Mouse (Mus musculus) E14TG2a.4 (cell line): ENCODE results near the gene Ung.

Source experiments
- H3K27me3 ChIP-seq: 2 replicates; pipeline ENCODE4 v1.6.1; 2014; ENCODE audit warnings: low read length, control low read depth; ENCODE audit not compliant: insufficient read depth
- H3K36me3 ChIP-seq: 2 replicates; pipeline ENCODE4 v1.6.1; 2014; ENCODE audit warnings: low read length, control low read depth; ENCODE audit not compliant: insufficient read depth
- H3K4me1 ChIP-seq: replicated peaks from 2 replicates; pipeline ENCODE4 v1.6.1; 2014; ENCODE audit warnings: low read depth, low read length, control low read depth
- H3K4me3 ChIP-seq: replicated peaks from 2 replicates; pipeline ENCODE4 v1.5.1; 2014; ENCODE audit warnings: mild to moderate bottlenecking, low read length
- H3K9me3 ChIP-seq: 2 replicates; pipeline ENCODE4 v1.6.1; 2014; ENCODE audit warnings: low read length, control low read depth
- CTCF ChIP-seq: conservative IDR thresholded peaks from 2 replicates; pipeline ENCODE4 v1.5.1; 2014; ENCODE audit warnings: low read length
- NANOG ChIP-seq: IDR thresholded peaks from 2 replicates; pipeline ENCODE4 v1.6.1; 2014; ENCODE audit warnings: borderline replicate concordance, low read length, mixed read lengths
- POU5F1 ChIP-seq: IDR thresholded peaks from 2 replicates; pipeline ENCODE4 v1.6.1; 2014; ENCODE audit warnings: low read length, borderline replicate concordance

The Ung gene

GRCm38 (mm10) chr5:114130211-114130605, at the start of gene Ung:
Gene Ung, plus strand, starts transcription at chr5:114130386.
- no peaks in the 10 kb centered on the region for H3K9me3 ChIP-seq
- H3K4me1 ChIP-seq: peaks cover 78% of the 10 kb centered on the region
- TF ChIP-seq POU5F1: no peak
- no peak for TF ChIP-seq CTCF
- no peak for TF ChIP-seq NANOG
- H3K4me3 ChIP-seq: peak within 1 kb of the TSS; percentile 100
- no peaks in the 10 kb centered on the region for H3K27me3 ChIP-seq
- peaks cover 45% of the 10 kb centered on the region for H3K36me3 ChIP-seq

- no peak overlapping the region for H3K4me3 ChIP-seq
- no peak for TF ChIP-seq NANOG
- TF ChIP-seq POU5F1: no peak
- TF ChIP-seq CTCF: no peak
- no peaks in the 10 kb centered on the region for H3K9me3 ChIP-seq
- peaks cover 12% of the 10 kb centered on the region; the same call in 1 of the 2 replicates for H3K36me3 ChIP-seq
- H3K4me1 ChIP-seq: peaks cover 9% of the 10 kb centered on the region
- H3K27me3 ChIP-seq: no peaks in the 10 kb centered on the region
Observed at GRCm38 (mm10) chr5:114085501-114085900, 44.7 kb upstream of the Ung start.

GRCm38 (mm10) chr5:114087875-114088480, 42.2 kb upstream of the Ung start:
- no peaks in the 10 kb centered on the region for H3K9me3 ChIP-seq
- peaks cover 11% of the 10 kb centered on the region; the same call in 1 of the 2 replicates for H3K27me3 ChIP-seq
- H3K36me3 ChIP-seq: peaks cover 12% of the 10 kb centered on the region; the same call in 1 of the 2 replicates
- TF ChIP-seq CTCF: no peak
- TF ChIP-seq NANOG: no peak
- no peak for TF ChIP-seq POU5F1
- peaks cover 23% of the 10 kb centered on the region for H3K4me1 ChIP-seq
- no peak overlapping the region for H3K4me3 ChIP-seq

- peaks cover 21% of the 10 kb centered on the region for H3K4me1 ChIP-seq
- TF ChIP-seq NANOG: no peak
- no peaks in the 10 kb centered on the region; the same call in 1 of the 2 replicates for H3K9me3 ChIP-seq
- peaks cover 12% of the 10 kb centered on the region; the same call in 1 of the 2 replicates for H3K36me3 ChIP-seq
- peak overlapping the region; percentile 81 for H3K4me3 ChIP-seq
- H3K27me3 ChIP-seq: peaks cover 31% of the 10 kb centered on the region
Observed at GRCm38 (mm10) chr5:114090421-114091013, 39.7 kb upstream of the Ung start.

- peak within 1 kb of the TSS; percentile 81 for H3K4me3 ChIP-seq
- peaks cover 20% of the 10 kb centered on the region for H3K4me1 ChIP-seq
- no peaks in the 10 kb centered on the region; the same call in 1 of the 2 replicates for H3K9me3 ChIP-seq
- peaks cover 37% of the 10 kb centered on the region for H3K27me3 ChIP-seq
- peaks cover 12% of the 10 kb centered on the region; the same call in 1 of the 2 replicates for H3K36me3 ChIP-seq
- TF ChIP-seq CTCF (no peak), NANOG (no peak)
Observed at GRCm38 (mm10) chr5:114091057-114091807, 39.0 kb upstream of the Ung start, which contains the start of gene Svop. Gene Svop, minus strand, starts transcription at chr5:114091570.

- peaks cover 28% of the 10 kb centered on the region for H3K27me3 ChIP-seq
- no peaks in the 10 kb centered on the region for H3K9me3 ChIP-seq
- peaks cover 26% of the 10 kb centered on the region for H3K4me1 ChIP-seq
- H3K4me3 ChIP-seq: peak overlapping the region; percentile 90
- H3K36me3 ChIP-seq: peaks cover 17% of the 10 kb centered on the region
- TF ChIP-seq CTCF: no peak
Observed at GRCm38 (mm10) chr5:114099709-114100389, 30.3 kb upstream of the Ung start.

GRCm38 (mm10) chr5:114100390-114101099, 29.6 kb upstream of the Ung start:
- Histone ChIP-seq H3K36me3 (peaks cover 21% of the 10 kb centered on the region), H3K27me3 (peaks cover 23% of the 10 kb centered on the region), H3K4me1 (peaks cover 26% of the 10 kb centered on the region), H3K9me3 (no peaks in the 10 kb centered on the region), H3K4me3 (peak overlapping the region; percentile 90)
- no peak for TF ChIP-seq NANOG
- TF ChIP-seq POU5F1: no peak
- no peak for TF ChIP-seq CTCF

DNA sequence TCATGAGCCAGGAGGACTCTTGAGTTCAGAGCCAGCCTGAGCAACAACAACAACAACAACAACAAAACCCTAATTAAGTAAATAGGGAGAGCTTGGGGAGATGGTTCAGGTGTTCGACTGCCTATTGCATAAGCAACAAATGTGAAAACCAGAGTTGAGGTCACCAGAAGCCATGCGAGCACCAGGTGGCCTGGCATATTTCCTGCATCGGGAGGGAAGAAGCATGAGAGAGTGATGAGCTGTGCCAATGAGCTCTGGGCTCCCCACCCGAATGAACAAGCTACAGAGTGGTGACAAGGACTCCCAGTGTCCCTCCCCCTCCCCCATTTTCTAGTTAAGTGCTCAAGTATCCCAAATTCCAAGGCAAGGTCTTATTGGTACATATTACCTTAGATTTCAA, 28.3 kb upstream of the Ung start:
- Histone ChIP-seq H3K36me3 (peaks cover 35% of the 10 kb centered on the region), H3K4me1 (peaks cover 26% of the 10 kb centered on the region), H3K27me3 (peaks cover 11% of the 10 kb centered on the region), H3K4me3 (no peak overlapping the region), H3K9me3 (no peaks in the 10 kb centered on the region)
- TF ChIP-seq POU5F1: no peak
- no peak for TF ChIP-seq CTCF
- TF ChIP-seq NANOG: no peak
